Mouse (Mus musculus) kidney, embryonic 14.5 days (tissue): ENCODE measurements at regions not wholly inside any gene's neighbourhood (a gene's known extent, or its start where the extent isn't known, plus 50 kb on each side); places are given as distances from the start of the nearest gene placed in this dataset.
A peak's percentile ranks its signal among the peaks of the same experiment; 100 is the strongest.

Experiments
- ATAC-seq: fragments of 200-750 bp; cut with Nextera tagmentation; 2 replicates; pipeline ENCODE4 v1.8.0; 2017; ENCODE audit warnings: moderate number of reproducible peaks, mild to moderate bottlenecking, moderate TSS enrichment, moderate library complexity; ENCODE audit not compliant: low FRiP score, low TSS enrichment
- H3K27ac ChIP-seq: fragments of 300-500 bp; sonication (generic); 2 replicates; pipeline ENCODE4 v1.5.1; 2014; ENCODE audit warnings: low read depth, mild to moderate bottlenecking, low read length, moderate library complexity, mixed read lengths
- H3K27me3 ChIP-seq: fragments of 300-500 bp; sonication (generic); 2 replicates; pipeline ENCODE4 v1.6.1; 2014; ENCODE audit warnings: mild to moderate bottlenecking, low read length; ENCODE audit not compliant: control insufficient read depth, insufficient read depth
- H3K36me3 ChIP-seq: fragments of 300-500 bp; sonication (generic); 2 replicates; pipeline ENCODE4 v1.6.1; 2014; ENCODE audit warnings: low read length, mixed read lengths; ENCODE audit not compliant: control insufficient read depth, insufficient read depth
- H3K4me1 ChIP-seq: fragments of 300-500 bp; sonication (generic); 2 replicates; pipeline ENCODE4 v1.6.1; 2014; ENCODE audit warnings: low read length, mixed read lengths; ENCODE audit not compliant: control insufficient read depth, insufficient read depth
- H3K4me2 ChIP-seq: fragments of 300-500 bp; sonication (generic); replicated peaks from 2 replicates; pipeline ENCODE4 v1.6.1; 2014; ENCODE audit warnings: low read depth, mild to moderate bottlenecking, low read length
- H3K4me3 ChIP-seq: fragments of 300-500 bp; sonication (generic); 2 replicates; pipeline ENCODE4 v1.5.1; 2014; ENCODE audit warnings: mild to moderate bottlenecking, low read length
- H3K9ac ChIP-seq: fragments of 300-500 bp; sonication (generic); 2 replicates; pipeline ENCODE4 v1.6.1; 2014; ENCODE audit warnings: low read depth, mild to moderate bottlenecking, low read length, moderate library complexity
- H3K9me3 ChIP-seq: fragments of 300-500 bp; sonication (generic); 2 replicates; pipeline ENCODE4 v1.6.1; 2016; ENCODE audit warnings: low read length; ENCODE audit not compliant: control insufficient read depth
- WGBS: fragments of 180-500 bp; shearing (Covaris S2); extraction: QIAGEN DNeasy Blood & Tissue Kit; methylation state at CpG from one replicate; pipeline ENCODE4 v1.1.7; 2014; 5-methylcytosine and 5-hydroxymethylcytosine counted together

GRCm38 (mm10) chr1:137446497-137446896, 486.2 kb upstream of the Nr5a2 start:
- Histone ChIP-seq H3K4me3 (no peak overlapping the region), H3K36me3 (no peaks in the 10 kb centered on the region), H3K27me3 (no peaks in the 10 kb centered on the region), H3K4me1 (no peaks in the 10 kb centered on the region), H3K27ac (no peak overlapping the region), H3K9me3 (no peaks in the 10 kb centered on the region), H3K9ac (no peak overlapping the region), H3K4me2 (no peak overlapping the region)
- ATAC-seq = no peak
- 47% methylated on average over 3 of the region's 3 CpGs for WGBS

- Histone ChIP-seq H3K4me1 (no peaks in the 10 kb centered on the region), H3K27ac (no peak overlapping the region), H3K9me3 (no peaks in the 10 kb centered on the region), H3K36me3 (no peaks in the 10 kb centered on the region), H3K4me3 (no peak overlapping the region), H3K4me2 (no peak overlapping the region), H3K9ac (no peak overlapping the region), H3K27me3 (no peaks in the 10 kb centered on the region)
- no peak for ATAC-seq
- 95% methylated on average over 1 of the region's 1 CpGs for whole genome bisulfite sequencing
Measured at GRCm38 (mm10) chr1:137428110-137428509, 467.9 kb upstream of the Nr5a2 start.

DNA sequence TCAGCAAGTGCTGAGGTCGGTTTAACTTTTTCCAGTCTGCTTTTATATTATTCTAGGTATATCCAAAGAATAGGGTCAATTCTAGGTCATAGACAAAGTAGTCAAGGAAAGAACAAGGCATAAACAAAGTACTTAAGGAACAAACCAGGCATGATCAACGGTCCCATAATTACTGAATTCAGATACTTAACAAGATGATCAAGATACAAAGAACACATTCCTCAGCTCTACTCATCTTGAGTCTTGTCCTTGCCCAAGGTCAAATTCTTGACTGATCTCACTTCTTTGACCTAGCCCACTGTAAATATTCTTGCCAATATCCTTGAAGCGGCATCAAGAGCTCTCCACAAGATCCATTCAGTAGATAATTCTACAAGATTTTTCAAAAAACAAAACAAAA, 458.1 kb upstream of the Nr5a2 start:
- Histone ChIP-seq H3K9ac (no peak overlapping the region), H3K27me3 (no peaks in the 10 kb centered on the region), H3K4me2 (no peak overlapping the region), H3K9me3 (no peaks in the 10 kb centered on the region; the same call in 1 of the 2 replicates), H3K36me3 (no peaks in the 10 kb centered on the region), H3K4me3 (no peak overlapping the region), H3K4me1 (no peaks in the 10 kb centered on the region), H3K27ac (no peak overlapping the region)
- WGBS = 81% methylated on average over 3 of the region's 3 CpGs
- no peak for ATAC-seq

GRCm38 (mm10) chr1:137396736-137397135, 436.5 kb upstream of the Nr5a2 start:
- no peaks in the 10 kb centered on the region for H3K9me3 ChIP-seq
- no peak overlapping the region for H3K9ac ChIP-seq
- ATAC-seq = no peak
- H3K27me3 ChIP-seq = no peaks in the 10 kb centered on the region
- no peaks in the 10 kb centered on the region for H3K36me3 ChIP-seq
- no peak overlapping the region for H3K27ac ChIP-seq
- H3K4me3 ChIP-seq = no peak overlapping the region
- no peaks in the 10 kb centered on the region for H3K4me1 ChIP-seq
- H3K4me2 ChIP-seq = no peak overlapping the region

- Histone ChIP-seq H3K4me1 (no peaks in the 10 kb centered on the region), H3K27ac (no peak overlapping the region), H3K27me3 (no peaks in the 10 kb centered on the region), H3K9ac (no peak overlapping the region), H3K4me3 (no peak overlapping the region), H3K36me3 (no peaks in the 10 kb centered on the region), H3K9me3 (no peaks in the 10 kb centered on the region), H3K4me2 (no peak overlapping the region)
- 78% methylated on average over 4 of the region's 4 CpGs for WGBS
- no peak for ATAC-seq
Measured at GRCm38 (mm10) chr1:137387509-137387908, 427.3 kb upstream of the Nr5a2 start.

GRCm38 (mm10) chr1:137378072-137378985, 418.1 kb upstream of the Nr5a2 start:
- no peaks in the 10 kb centered on the region for H3K9me3 ChIP-seq
- H3K9ac ChIP-seq = no peak overlapping the region
- no peaks in the 10 kb centered on the region for H3K36me3 ChIP-seq
- H3K27me3 ChIP-seq = no peaks in the 10 kb centered on the region
- no peak overlapping the region for H3K4me2 ChIP-seq
- no peak overlapping the region for H3K4me3 ChIP-seq
- 25% methylated on average over 6 of the region's 6 CpGs for WGBS
- peaks cover 7% of the 10 kb centered on the region; the same call in 1 of the 2 replicates for H3K4me1 ChIP-seq
- H3K27ac ChIP-seq = no peak overlapping the region
- no peak for ATAC-seq

DNA sequence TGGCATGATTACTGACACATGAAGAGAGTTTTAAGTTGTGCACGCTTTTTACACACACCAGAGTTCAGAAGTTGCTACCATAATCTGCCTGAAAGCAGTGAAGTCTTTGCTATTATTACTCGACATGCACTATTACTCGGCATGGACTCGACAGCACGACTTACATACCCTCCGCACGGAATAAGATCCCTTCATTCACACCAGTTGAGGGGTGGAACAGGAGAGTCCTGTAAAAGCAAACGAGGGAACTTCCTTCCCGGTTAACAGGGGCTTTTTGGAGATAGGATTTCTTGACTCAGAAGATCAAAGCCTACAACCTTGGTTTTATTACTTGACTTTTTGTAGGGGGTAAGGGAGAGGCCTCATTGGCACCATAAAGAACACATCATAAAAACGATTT, 416.4 kb upstream of the Nr5a2 start:
- H3K36me3 ChIP-seq = no peaks in the 10 kb centered on the region
- no peaks in the 10 kb centered on the region for H3K9me3 ChIP-seq
- 14% methylated on average over 10 of the region's 10 CpGs for WGBS
- H3K27ac ChIP-seq = no peak overlapping the region
- no peak overlapping the region for H3K9ac ChIP-seq
- no peaks in the 10 kb centered on the region for H3K27me3 ChIP-seq
- H3K4me2 ChIP-seq = no peak overlapping the region
- no peak overlapping the region for H3K4me3 ChIP-seq
- ATAC-seq = peak; percentile 72; the same call in 1 of the 2 replicates
- H3K4me1 ChIP-seq = peaks cover 7% of the 10 kb centered on the region; the same call in 1 of the 2 replicates

DNA sequence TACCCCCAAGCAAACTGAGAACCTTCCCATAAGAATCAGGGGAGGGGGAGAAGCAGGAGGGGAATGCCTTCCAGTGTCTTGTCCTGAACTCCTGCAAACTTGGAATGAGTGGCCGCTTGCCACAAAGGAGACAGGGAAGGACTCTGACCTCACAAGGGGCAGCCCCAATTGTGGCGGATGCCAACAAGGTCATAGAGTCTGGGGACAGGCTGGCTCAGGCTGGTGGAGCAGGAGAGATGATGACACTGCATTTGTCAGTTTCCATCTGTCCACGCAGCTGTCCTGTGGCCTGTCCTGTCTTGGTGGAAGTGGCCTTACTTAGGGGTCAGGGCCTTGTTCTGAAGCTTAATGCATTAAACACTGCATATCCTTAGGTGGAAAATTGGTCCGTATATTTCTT, 414.4 kb upstream of the Nr5a2 start:
- Histone ChIP-seq H3K27ac (no peak overlapping the region), H3K4me2 (no peak overlapping the region), H3K4me3 (no peak overlapping the region), H3K36me3 (no peaks in the 10 kb centered on the region), H3K4me1 (peaks cover 7% of the 10 kb centered on the region; the same call in 1 of the 2 replicates), H3K27me3 (no peaks in the 10 kb centered on the region), H3K9ac (no peak overlapping the region), H3K9me3 (no peaks in the 10 kb centered on the region)
- peak; percentile 37; the same call in 1 of the 2 replicates for ATAC-seq
- 61% methylated on average over 4 of the region's 4 CpGs for WGBS
